In the genomic region with DNA sequence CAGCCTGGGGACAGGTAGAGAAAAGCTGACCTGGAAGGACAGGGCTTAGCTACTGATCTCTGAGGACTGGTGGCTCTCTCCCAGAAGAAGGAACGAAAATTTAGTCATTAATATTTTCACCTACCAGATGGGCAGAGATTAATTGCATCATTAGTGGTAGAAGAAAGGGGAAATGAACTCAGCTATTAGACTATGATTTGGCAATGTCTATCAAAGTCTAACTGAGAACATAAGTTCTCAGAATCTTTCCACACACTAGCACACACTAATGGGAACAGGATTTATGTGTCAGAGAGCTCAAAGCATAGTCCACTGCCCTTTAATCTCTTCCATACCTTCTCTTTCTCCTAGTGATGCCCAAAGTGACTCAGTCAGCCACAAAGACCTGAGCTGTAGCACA, we compare ENCODE assay signal across 13 mouse cellular contexts.
"Had no signal": no experiment of that assay in that cellular context is flagged by ENCODE, and none has a peak within 500 bp of the region (broad histone marks: within the 10 kb centered on the region; RNA-seq: fewer than 3 reads in every experiment).

No protein-coding gene starts in this region.

- H3K27me3 ChIP-seq: stomach, embryonic 15.5 days had no signal

- H3K4me1 ChIP-seq: limb, embryonic 10.5 days; limb, embryonic 13.5 days; stomach, embryonic 15.5 days had no signal

- H3K36me3 ChIP-seq: limb, embryonic 10.5 days; limb, embryonic 13.5 days; liver, embryonic 12.5 days; liver, embryonic 15.5 days; lung, embryonic 15.5 days; midbrain, embryonic 10.5 days; midbrain, embryonic 13.5 days; stomach, embryonic 15.5 days had no signal

- H3K4me3 ChIP-seq: layer of hippocampus, adult 2 months; limb, embryonic 10.5 days; limb, embryonic 13.5 days; liver, embryonic 12.5 days; liver, embryonic 15.5 days; lung, embryonic 15.5 days; midbrain, embryonic 10.5 days; midbrain, embryonic 13.5 days; stomach, embryonic 15.5 days had no signal

- ATAC-seq: liver, embryonic 12.5 days; midbrain, embryonic 13.5 days; midbrain, embryonic 16.5 days had no signal

- H3K27ac ChIP-seq: layer of hippocampus, adult 2 months; limb, embryonic 10.5 days; limb, embryonic 13.5 days; liver, embryonic 12.5 days; liver, embryonic 15.5 days; lung, embryonic 15.5 days; midbrain, embryonic 10.5 days; midbrain, embryonic 13.5 days; stomach, embryonic 15.5 days had no signal

- DNase-seq: layer of hippocampus, adult 9-11 months; liver; thymus, postnatal 36 days had no signal
